Mouse (Mus musculus): ENCODE measurements around the gene Ifi213.
A peak's percentile ranks its signal among the peaks of the same experiment; 100 is the strongest.
"Not testable (repeated sequence)": the region's sequence is repeated elsewhere in the genome, so short reads cannot be mapped to it uniquely, and the experiment has no call there.

Ifi213 gene

GRCm38 (mm10) chr1:173598838-173599494, at the start of gene Ifi213:
Gene Ifi213, minus strand, starts transcription at chr1:173599274.
- not testable (repeated sequence) for DNase-seq (ENCODE audit: low read depth in 1 of 2, low spot score in 2 of 2)

- DNase-seq (ENCODE audit: low read depth in 1 of 2, low spot score in 2 of 2): no peak
Measured at GRCm38 (mm10) chr1:173645393-173645792, 46.3 kb upstream of the Ifi213 start.

- DNase-seq (ENCODE audit: low read depth in 1 of 2, low spot score in 2 of 2): no peak
Measured at GRCm38 (mm10) chr1:173633969-173634645, 35.0 kb upstream of the Ifi213 start.

GRCm38 (mm10) chr1:173630622-173631021, 31.5 kb upstream of the Ifi213 start, which contains the start of gene Ifi209:
Gene Ifi209, plus strand, starts transcription at chr1:173630917.
- DNase-seq (ENCODE audit: low read depth in 1 of 2, low spot score in 2 of 2): peak; percentile 12 to 27

- DNase-seq (ENCODE audit: low read depth in 1 of 2, low spot score in 2 of 2): no peak
Measured at GRCm38 (mm10) chr1:173626686-173627085, 27.6 kb upstream of the Ifi213 start.

GRCm38 (mm10) chr1:173624052-173624451, 25.0 kb upstream of the Ifi213 start:
- no peak for DNase-seq (ENCODE audit: low read depth in 1 of 2, low spot score in 2 of 2)

- DNase-seq (ENCODE audit: low read depth in 1 of 2, low spot score in 2 of 2): not testable (repeated sequence)
Measured at GRCm38 (mm10) chr1:173622216-173622615, 23.1 kb upstream of the Ifi213 start.

- DNase-seq (ENCODE audit: low read depth in 1 of 2, low spot score in 2 of 2): not testable (repeated sequence)
Measured at GRCm38 (mm10) chr1:173610291-173610690, 11.2 kb upstream of the Ifi213 start.

GRCm38 (mm10) chr1:173589698-173590097, 9.4 kb downstream of the Ifi213 start:
- not testable (repeated sequence) for DNase-seq (ENCODE audit: low read depth in 1 of 2, low spot score in 2 of 2)

GRCm38 (mm10) chr1:173579921-173580585, 19.0 kb downstream of the Ifi213 start:
- DNase-seq (ENCODE audit: low read depth in 1 of 2, low spot score in 2 of 2): no peak

- DNase-seq (ENCODE audit: low read depth in 1 of 2, low spot score in 2 of 2): no peak
Measured at GRCm38 (mm10) chr1:173579079-173579478, 20.0 kb downstream of the Ifi213 start.

- not testable (repeated sequence) for DNase-seq (ENCODE audit: low read depth in 1 of 2, low spot score in 2 of 2)
Measured at GRCm38 (mm10) chr1:173550491-173551050, 48.5 kb downstream of the Ifi213 start.

- not testable (repeated sequence) for DNase-seq (ENCODE audit: low read depth in 1 of 2, low spot score in 2 of 2)
Measured at GRCm38 (mm10) chr1:173548798-173549197, 50.3 kb downstream of the Ifi213 start.

GRCm38 (mm10) chr1:173535791-173536190, 63.3 kb downstream of the Ifi213 start, which contains the start of gene Ifi214:
Gene Ifi214, minus strand, starts transcription at chr1:173535957.
- not testable (repeated sequence) for DNase-seq (ENCODE audit: low read depth in 1 of 2, low spot score in 2 of 2)

- no peak for DNase-seq (ENCODE audit: low read depth in 1 of 2, low spot score in 2 of 2)
Measured at GRCm38 (mm10) chr1:173521452-173521851, 77.6 kb downstream of the Ifi213 start.
